Mouse (Mus musculus): ENCODE results near the gene Abca1. TPM values are rescaled to one million over a fixed set of nuclear protein-coding genes. Genes with fewer than 3 reads are reported as not detected.

Abca1 gene
- total and polyA plus RNA-seq, 3 experiments = 8.4 to 9.0 TPM; not detected in 1

GRCm38 (mm10) chr4:53153711-53154110 lies 6.0 kb downstream of the Abca1 start:
- Histone ChIP-seq H3K27ac (ENCODE audit: control insufficient read depth, low read depth, low read length) (no peak overlapping the region), H3K27me3 (ENCODE audit: control insufficient read depth in 1 of 2, insufficient read depth in 2 of 2, low read length in 2 of 2) (no peaks in the 10 kb centered on the region), H3K79me2 (ENCODE audit: control insufficient read depth, insufficient read depth, low read length, poor library complexity) (peaks cover 14% of the 10 kb centered on the region), H3K4me1 (ENCODE audit: control insufficient read depth in 1 of 2, insufficient read depth in 2 of 2, low read length in 2 of 2) (peaks cover 0 to 10% of the 10 kb centered on the region in 2 experiments; a peak in 2 of 4 replicates), H3K4me3 (ENCODE audit: control insufficient read depth in 1 of 2, insufficient read depth in 1 of 2, low read depth in 2 of 2, low read length in 2 of 2) (no peak overlapping the region), H3K9me3 (replicated peaks; ENCODE audit: insufficient read depth, low read length) (no peaks in the 10 kb centered on the region), H3K9ac (ENCODE audit: control insufficient read depth, low read depth, low read length, poor library complexity, severe bottlenecking) (no peak overlapping the region), H3K36me3 (ENCODE audit: control insufficient read depth in 1 of 2, insufficient read depth in 2 of 2, low read length in 2 of 2) (peaks cover 0 to 8% of the 10 kb centered on the region in 2 experiments; a peak in 2 of 4 replicates)
- TF ChIP-seq UBTF (IDR thresholded peaks at IDR 0.05; ENCODE audit: borderline replicate concordance, insufficient read depth, low read depth, low read length) (no peak), ZC3H11A (IDR thresholded peaks at IDR 0.05; ENCODE audit: low read depth, low read length) (no peak), ELF1 (IDR thresholded peaks at IDR 0.05; ENCODE audit: low read depth, low read length) (no peak), SIN3A (IDR thresholded peaks at IDR 0.05; ENCODE audit: low read length) (no peak), NRF1 (IDR thresholded peaks at IDR 0.05; ENCODE audit: insufficient read depth, low read depth, low read length, poor library complexity, severe bottlenecking) (no peak), MAFK (IDR thresholded peaks at IDR 0.05; ENCODE audit: borderline replicate concordance, low read depth, low read length) (no peak), CHD2 (IDR thresholded peaks at IDR 0.05; ENCODE audit: low read length) (no peak)
- DNase-seq (ENCODE audit: low read depth, low spot score) = no peak

GRCm38 (mm10) chr4:53153061-53153460 lies 6.6 kb downstream of the Abca1 start:
- TF ChIP-seq ZNF384 (IDR thresholded peaks at IDR 0.05; ENCODE audit: low read depth, low read length) (no peak), ELF1 (IDR thresholded peaks at IDR 0.05; ENCODE audit: low read depth, low read length) (no peak), KAT2A (conservative IDR thresholded peaks at IDR 0.05; ENCODE audit: low read depth, low read length) (no peak), JUND (IDR thresholded peaks at IDR 0.05; ENCODE audit: low read depth, low read length) (no peak), SIN3A (IDR thresholded peaks at IDR 0.05; ENCODE audit: low read length) (no peak), USF2 (IDR thresholded peaks at IDR 0.05; ENCODE audit: borderline replicate concordance in 1 of 2, insufficient read depth in 1 of 2, low read depth in 1 of 2, low read length in 2 of 2) (no peak), NRF1 (IDR thresholded peaks at IDR 0.05; ENCODE audit: insufficient read depth, low read depth, low read length, poor library complexity, severe bottlenecking) (no peak), EP300 (IDR thresholded peaks at IDR 0.05; ENCODE audit: low read depth in 1 of 2, low read length in 2 of 2) (no peak), POLR2A (IDR thresholded peaks at IDR 0.05; ENCODE audit: control insufficient read depth in 1 of 2, insufficient read depth in 1 of 2, low read depth in 1 of 2, low read length in 2 of 2, poor library complexity in 1 of 2) (no peak), TBP (IDR thresholded peaks at IDR 0.05; ENCODE audit: low read depth, low read length) (no peak), MEF2A (IDR thresholded peaks at IDR 0.05; ENCODE audit: extremely low read depth, insufficient replicate concordance, low read depth, low read length, poor library complexity, severe bottlenecking) (no peak), TAL1 (IDR thresholded peaks at IDR 0.05; ENCODE audit: low read length) (no peak), CHD1 (IDR thresholded peaks at IDR 0.05; ENCODE audit: low read depth, low read length) (no peak), E2F4 (IDR thresholded peaks at IDR 0.05; ENCODE audit: borderline replicate concordance, low read depth, low read length) (no peak), CHD2 (IDR thresholded peaks at IDR 0.05; ENCODE audit: low read length) (no peak), ZKSCAN1 (IDR thresholded peaks at IDR 0.05; ENCODE audit: low read depth, low read length) (no peak)
- no peak overlapping the region for H3K27ac ChIP-seq (ENCODE audit: control insufficient read depth, low read depth, low read length)
- H3K9ac ChIP-seq (ENCODE audit: control insufficient read depth, low read depth, low read length, poor library complexity, severe bottlenecking) = no peak overlapping the region
- no peaks in the 10 kb centered on the region for H3K27me3 ChIP-seq (ENCODE audit: control insufficient read depth in 1 of 2, insufficient read depth in 2 of 2, low read length in 2 of 2)
- peaks cover 9% of the 10 kb centered on the region for H3K79me2 ChIP-seq (ENCODE audit: control insufficient read depth, insufficient read depth, low read length, poor library complexity)
- H3K4me1 ChIP-seq (ENCODE audit: control insufficient read depth in 1 of 2, insufficient read depth in 2 of 2, low read length in 2 of 2) = peaks cover 0 to 6% of the 10 kb centered on the region in 2 experiments; a peak in 2 of 4 replicates
- DNase-seq (ENCODE audit: low read depth, low spot score) = no peak
- peaks cover 0 to 6% of the 10 kb centered on the region in 2 experiments; a peak in 2 of 4 replicates for H3K36me3 ChIP-seq (ENCODE audit: control insufficient read depth in 1 of 2, insufficient read depth in 2 of 2, low read length in 2 of 2)
- no peak overlapping the region for H3K4me3 ChIP-seq (ENCODE audit: control insufficient read depth in 1 of 2, insufficient read depth in 1 of 2, low read depth in 2 of 2, low read length in 2 of 2)
- no peaks in the 10 kb centered on the region for H3K9me3 ChIP-seq (replicated peaks; ENCODE audit: insufficient read depth, low read length)

Measured in MEL (cell line).